Mouse (Mus musculus) myocyte (in vitro differentiated cells): ENCODE results near the gene Plin3.

ENCODE experiments used
- CEBPB ChIP-seq: IDR thresholded peaks from 2 replicates; pipeline ENCODE4 v1.6.1; 2011; ENCODE audit warnings: mild to moderate bottlenecking, moderate library complexity; ENCODE audit not compliant: poor library complexity, insufficient read depth, severe bottlenecking
- E2F4 ChIP-seq: IDR thresholded peaks from one replicate; pipeline ENCODE4 v1.6.1; 2011; ENCODE audit warnings: mild to moderate bottlenecking, control low read depth, moderate library complexity; ENCODE audit not compliant: insufficient read depth
- MAX ChIP-seq: IDR thresholded peaks from one replicate; pipeline ENCODE4 v1.6.1; 2011; ENCODE audit warnings: low read depth, mild to moderate bottlenecking, control low read depth
- MYOD1 ChIP-seq, 3 experiments: IDR thresholded peaks; one replicate each; pipeline ENCODE4 v1.6.1; 2011; ENCODE audit warnings: control low read depth in 2 of 3, low read depth in 2 of 3, mild to moderate bottlenecking in 2 of 3, moderate library complexity in 1 of 3; ENCODE audit not compliant: insufficient read length in 2 of 3, control insufficient read depth in 1 of 3
- MYOG ChIP-seq, 3 experiments: IDR thresholded peaks; one replicate each; pipeline ENCODE4 v1.6.1; 2011; ENCODE audit warnings: control low read depth in 2 of 3, low read depth in 2 of 3, mild to moderate bottlenecking in 2 of 3; ENCODE audit not compliant: insufficient read length in 2 of 3, control insufficient read depth in 1 of 3, insufficient read depth in 1 of 3
- POLR2A ChIP-seq: IDR thresholded peaks from one replicate; pipeline ENCODE4 v1.6.1; 2011; ENCODE audit warnings: low read depth, mild to moderate bottlenecking, control low read depth, moderate library complexity; ENCODE audit not compliant: insufficient read length
- POLR2AphosphoS2 ChIP-seq: IDR thresholded peaks from one replicate; pipeline ENCODE4 v1.6.1; 2011; ENCODE audit warnings: low read depth, control low read depth; ENCODE audit not compliant: insufficient read length
- REST ChIP-seq: IDR thresholded peaks from one replicate; pipeline ENCODE4 v1.6.1; 2011; ENCODE audit warnings: mild to moderate bottlenecking, control low read depth, moderate library complexity; ENCODE audit not compliant: insufficient read depth, insufficient read length
- SRF ChIP-seq: IDR thresholded peaks from one replicate; pipeline ENCODE4 v1.6.1; 2011; ENCODE audit warnings: low read depth; ENCODE audit not compliant: control insufficient read depth, insufficient read length
- TCF12 ChIP-seq: IDR thresholded peaks from one replicate; pipeline ENCODE4 v1.6.1; 2011; ENCODE audit warnings: mild to moderate bottlenecking, control low read depth; ENCODE audit not compliant: poor library complexity, insufficient read depth, severe bottlenecking
- TCF3 ChIP-seq: IDR thresholded peaks from one replicate; pipeline ENCODE4 v1.6.1; 2011; ENCODE audit warnings: low read depth, control low read depth; ENCODE audit not compliant: insufficient read length
- USF1 ChIP-seq: IDR thresholded peaks from one replicate; pipeline ENCODE4 v1.6.1; 2011; ENCODE audit warnings: low read depth, mild to moderate bottlenecking, control low read depth, moderate library complexity

- TF ChIP-seq USF1 (no peak), POLR2A (no peak), TCF3 (no peak), E2F4 (no peak), TCF12 (no peak), POLR2AphosphoS2 (no peak), MYOD1 (IDR thresholded peaks at IDR 0.05; ENCODE audit: control insufficient read depth in 1 of 3, insufficient read length in 2 of 3, low read depth in 2 of 3) (no peak), MAX (no peak), SRF (no peak), MYOG (IDR thresholded peaks at IDR 0.05; ENCODE audit: control insufficient read depth in 1 of 3, insufficient read depth in 1 of 3, insufficient read length in 2 of 3, low read depth in 2 of 3) (no peak), CEBPB (no peak), REST (no peak)
Measured at GRCm38 (mm10) chr17:56330345-56330744, 37.7 kb upstream of the Plin3 start.
